In genomic region chr8:61591446-61591845, GRCm38 (mm10) we compare ENCODE assay signal across 8 mouse cellular contexts.
DNase-seq lines count a peak whose midpoint lies in the region; ATAC-seq lines count a peak whose summit lies in the region.

No protein-coding gene starts in this region.

- peak overlapping the region; percentile 76 for H3K4me2 ChIP-seq in embryonic facial prominence, embryonic 15.5 days (replicated peaks)
- peak overlapping the region; percentile 93 for H3K4me2 ChIP-seq in neural tube, embryonic 14.5 days (ENCODE audit: low read depth, low read length)

- H3K36me3 ChIP-seq in embryonic facial prominence, embryonic 15.5 days: no peaks in the 10 kb centered on the region
- H3K36me3 ChIP-seq in limb, embryonic 10.5 days: peaks cover 7% of the 10 kb centered on the region; the same call in 1 of the 2 replicates
- H3K36me3 ChIP-seq in neural tube, embryonic 14.5 days (ENCODE audit: control insufficient read depth, insufficient read depth, low read length): no peaks in the 10 kb centered on the region

- H3K27me3 ChIP-seq in embryonic facial prominence, embryonic 15.5 days: no peaks in the 10 kb centered on the region
- H3K27me3 ChIP-seq in limb, embryonic 10.5 days (ENCODE audit: low read depth, poor library complexity, severe bottlenecking): no peaks in the 10 kb centered on the region
- no peaks in the 10 kb centered on the region for H3K27me3 ChIP-seq in neural tube, embryonic 14.5 days (ENCODE audit: control insufficient read depth, insufficient read depth, low read length)

- peak; percentile 25; the same call in 1 of the 2 replicates for ATAC-seq in frontal cortex, adult (ENCODE audit: low TSS enrichment)
- peak; percentile 40; the same call in 1 of the 2 replicates for ATAC-seq in embryonic facial prominence, embryonic 15.5 days (ENCODE audit: insufficient number of reproducible peaks, low FRiP score, low TSS enrichment, low read depth)
- ATAC-seq in neural tube, embryonic 14.5 days (ENCODE audit: low read depth): peak; percentile 52; the same call in 1 of the 2 replicates

- peak overlapping the region; percentile 71 for H3K4me3 ChIP-seq in embryonic facial prominence, embryonic 15.5 days (replicated peaks)
- H3K4me3 ChIP-seq in limb, embryonic 10.5 days: peak overlapping the region; percentile 62
- peak overlapping the region; percentile 57 for H3K4me3 ChIP-seq in neural tube, embryonic 14.5 days (ENCODE audit: low read depth, low read length)

- DNase-seq in frontal cortex, postnatal 25 days (ENCODE audit: low spot score in 2 of 2): no peak
- peak; percentile 71 for DNase-seq in 3T3-L1 (ENCODE audit: low read depth, low spot score)
- peak; percentile 55 for DNase-seq in limb, embryonic 10.5 days (ENCODE audit: low spot score)
- no peak for DNase-seq in thymus, postnatal 10 days (ENCODE audit: low spot score in 2 of 2)
- no peak for DNase-seq in cerebellum, adult 9-10 months

- H3K9ac ChIP-seq in embryonic facial prominence, embryonic 15.5 days: no peak overlapping the region
- no peak overlapping the region; the same call in 1 of the 2 replicates for H3K9ac ChIP-seq in neural tube, embryonic 14.5 days (replicated peaks; ENCODE audit: low read depth, low read length)

- peak overlapping the region; percentile 94 for H3K27ac ChIP-seq in embryonic facial prominence, embryonic 15.5 days (replicated peaks)
- peak overlapping the region; percentile 90 for H3K27ac ChIP-seq in limb, embryonic 10.5 days
- H3K27ac ChIP-seq in neural tube, embryonic 14.5 days (ENCODE audit: low read depth, low read length): no peak overlapping the region

- peaks cover 31% of the 10 kb centered on the region for H3K4me1 ChIP-seq in embryonic facial prominence, embryonic 15.5 days
- H3K4me1 ChIP-seq in limb, embryonic 10.5 days: peaks cover 55% of the 10 kb centered on the region
- H3K4me1 ChIP-seq in neural tube, embryonic 14.5 days (ENCODE audit: control insufficient read depth, insufficient read depth, low read length): 0 out of 2 replicates have a peak, but pooled peaks cover 6% of the 10 kb centered on the region

- no peaks in the 10 kb centered on the region for H3K9me3 ChIP-seq in embryonic facial prominence, embryonic 15.5 days (replicated peaks)
- no peaks in the 10 kb centered on the region for H3K9me3 ChIP-seq in limb, embryonic 10.5 days (replicated peaks)
- H3K9me3 ChIP-seq in neural tube, embryonic 14.5 days (ENCODE audit: control insufficient read depth, low read length): no peaks in the 10 kb centered on the region

- WGBS in embryonic facial prominence, embryonic 15.5 days: 7% methylated on average over 8 of the region's 8 CpGs
- 6% methylated on average over 8 of the region's 8 CpGs for WGBS in limb, embryonic 10.5 days
- 1% methylated on average over 8 of the region's 8 CpGs for WGBS in neural tube, embryonic 14.5 days

Comparison
In these comparisons a context has a peak if more than half of its experiments do, and no peak if none do; other contexts are left out.
1. DNase-seq: peak in 3T3-L1 (single experiment) and limb, embryonic 10.5 days (single experiment); none in frontal cortex, postnatal 25 days (0 of 2), thymus, postnatal 10 days (0 of 2) and cerebellum, adult 9-10 months (single experiment).
2. Peak in every context shown above with its lines, with median percentiles within 50 percentile points of each other: ATAC-seq and H3K4me3 ChIP-seq.